Comparison of ENCODE assay signal across 33 mouse cellular contexts in genomic region chr3:87249571-87249970, GRCm38 (mm10). TPM values are rescaled to one million over a fixed set of nuclear protein-coding genes. Genes with fewer than 3 reads are reported as not detected.
DNase-seq lines count a peak whose midpoint lies in the region; ATAC-seq lines count a peak whose summit lies in the region.
"Had no signal": no experiment of that assay in that cellular context is flagged by ENCODE, and none has a peak within 500 bp of the region (broad histone marks: within the 10 kb centered on the region; RNA-seq: fewer than 3 reads in every experiment).

No protein-coding gene starts in this region.

- peak; percentile 14 for DNase-seq in kidney, adult 11 months
- DNase-seq in left cerebral cortex, postnatal 36 days (ENCODE audit: low spot score in 2 of 2), result peak; percentile 13 to 40
- DNase-seq in left cerebral cortex, adult 11 months (ENCODE audit: low spot score), result no peak
- DNase-seq in NIH3T3 (ENCODE audit: low read depth), result peak; percentile 27
- DNase-seq in kidney, postnatal 36 days, result peak; percentile 4 to 7
- DNase-seq in adrenal gland, postnatal 14 days, result no peak
- no peak for DNase-seq in adrenal gland, adult 2 months
- DNase-seq: adrenal gland, adult 8-10 months; B cell, adult 2 months; cerebellum, adult 11-12 months; cerebellum, adult 9-11 months; embryo, embryonic 11 days; gastrocnemius, adult 2 months; heart, adult 2 months; heart, postnatal 4 days; layer of hippocampus, adult 9-11 months; left cerebral cortex, postnatal 4 days; liver, postnatal 0 days; lung, postnatal 36 days; thymus, adult 2 months; thymus, postnatal 36 days had no signal

- no peaks in the 10 kb centered on the region for H3K27me3 ChIP-seq in kidney, embryonic 16.5 days (ENCODE audit: insufficient read depth, low read length)
- H3K27me3 ChIP-seq: embryonic facial prominence, embryonic 12.5 days; forebrain, embryonic 15.5 days; heart, embryonic 12.5 days; hindbrain, embryonic 13.5 days; liver, embryonic 12.5 days had no signal

- intact Hi-C loops in left cerebral cortex, postnatal 36 days (cut with DNase I), result no loop called here

- no peak overlapping the region for H3K4me3 ChIP-seq in kidney, embryonic 16.5 days (ENCODE audit: low read length)
- H3K4me3 ChIP-seq: embryonic facial prominence, embryonic 12.5 days; forebrain, embryonic 15.5 days; gastrocnemius, adult 2 months; heart, adult 2 months; heart, embryonic 12.5 days; hindbrain, embryonic 13.5 days; left cerebral cortex, adult 2 months; liver, embryonic 12.5 days had no signal

- ATAC-seq in kidney, embryonic 16.5 days (ENCODE audit: low FRiP score, low TSS enrichment), result no peak
- ATAC-seq: activated CD4-positive, CD25-positive, alpha-beta regulatory T cell, adult 4 months; forebrain, embryonic 15.5 days; intestine, postnatal 0 days; liver, embryonic 12.5 days; liver, postnatal 0 days; midbrain, embryonic 16.5 days had no signal

- H3K4me1 ChIP-seq in kidney, embryonic 16.5 days (ENCODE audit: insufficient read depth, low read length), result no peaks in the 10 kb centered on the region
- H3K4me1 ChIP-seq: embryonic facial prominence, embryonic 12.5 days; forebrain, embryonic 15.5 days; hindbrain, embryonic 13.5 days; liver, embryonic 12.5 days had no signal

- H3K9ac ChIP-seq in kidney, embryonic 16.5 days (replicated peaks; ENCODE audit: low read length), result no peak overlapping the region
- H3K9ac ChIP-seq: embryonic facial prominence, embryonic 12.5 days; forebrain, embryonic 15.5 days; heart, embryonic 12.5 days; hindbrain, embryonic 13.5 days; liver, embryonic 12.5 days; liver, postnatal 0 days had no signal

- no peak overlapping the region for H3K27ac ChIP-seq in kidney, embryonic 16.5 days (ENCODE audit: low read length)
- H3K27ac ChIP-seq: embryonic facial prominence, embryonic 12.5 days; forebrain, embryonic 15.5 days; gastrocnemius, adult 2 months; heart, adult 2 months; hindbrain, embryonic 13.5 days; left cerebral cortex, adult 2 months; liver, embryonic 12.5 days; stomach, postnatal 0 days had no signal

- H3K4me2 ChIP-seq in kidney, embryonic 16.5 days (replicated peaks; ENCODE audit: low read depth, low read length), result no peak overlapping the region
- H3K4me2 ChIP-seq: embryonic facial prominence, embryonic 12.5 days; forebrain, embryonic 15.5 days; heart, embryonic 12.5 days; hindbrain, embryonic 13.5 days; liver, embryonic 12.5 days; midbrain, embryonic 11.5 days had no signal

- no peaks in the 10 kb centered on the region for H3K9me3 ChIP-seq in kidney, embryonic 16.5 days (ENCODE audit: low read length)
- H3K9me3 ChIP-seq: embryonic facial prominence, embryonic 12.5 days; forebrain, embryonic 15.5 days; hindbrain, embryonic 13.5 days; liver, embryonic 12.5 days had no signal

- H3K36me3 ChIP-seq in kidney, embryonic 16.5 days (ENCODE audit: insufficient read depth, low read length), result no peaks in the 10 kb centered on the region
- H3K36me3 ChIP-seq: embryonic facial prominence, embryonic 12.5 days; forebrain, embryonic 15.5 days; heart, embryonic 12.5 days; hindbrain, embryonic 13.5 days; liver, embryonic 12.5 days had no signal

- WGBS in kidney, embryonic 16.5 days, result 80% methylated on average over 6 of the region's 6 CpGs

RNA-seq across cellular contexts. Expression of gene Fcrls, which starts 14.0 kb away (rescaled TPM):
- 5.4 and 5.6 TPM in 2 replicates for polyA plus RNA-seq in kidney, embryonic 16.5 days (2015; fragmentation: Nextera tagmentation; extraction: Ambion mirVana)
- total RNA-seq in left cerebral cortex, postnatal 36 days (2021), result 10 to 100 TPM; 29.5 to 32.3 TPM
- total RNA-seq in adrenal gland, postnatal 14 days (2021), result 2.5 and 3.0 TPM in 2 replicates
- total RNA-seq in adrenal gland, adult 2 months (2021), result 1 to 10 TPM; 2.9 to 6.3 TPM
- 1.9 and 2.1 TPM in 2 replicates for polyA plus RNA-seq in adrenal gland, adult 2 months (2012; rRNA removed)
- polyA plus RNA-seq: activated CD4-positive, CD25-positive, alpha-beta regulatory T cell, adult 4 months had no signal

Comparison
In these comparisons a context has a peak if more than half of its experiments do, and no peak if none do; other contexts are left out.
1. DNase-seq: peak in kidney, adult 11 months (single experiment), left cerebral cortex, postnatal 36 days (2 of 2), NIH3T3 (single experiment) and kidney, postnatal 36 days (2 of 2); none in left cerebral cortex, adult 11 months (single experiment), adrenal gland, postnatal 14 days (single experiment) and adrenal gland, adult 2 months (single experiment).